Mouse (Mus musculus) thymus, adult 2 months (tissue): ENCODE data around the gene Cd1d1. TPM values are rescaled to one million over a fixed set of nuclear protein-coding genes. Genes with fewer than 3 reads are reported as not detected.
"Not testable (repeated sequence)": the region's sequence is repeated elsewhere in the genome, so short reads cannot be mapped to it uniquely, and the experiment has no call there.

Experiments
- DNase-seq: peaks from one replicate; pipeline ENCODE4 v3.0.0; 2021
- H3K27ac ChIP-seq: fragments of 200-500 bp; 2 replicates; pipeline ENCODE4 v1.5.1; 2012; ENCODE audit warnings: low read length, control low read depth; ENCODE audit not compliant: control insufficient read depth, insufficient read depth
- H3K27me3 ChIP-seq: fragments of 200-500 bp; 2 replicates; pipeline ENCODE4 v1.6.1; 2012; ENCODE audit warnings: mild to moderate bottlenecking, low read length, moderate library complexity, mixed read lengths; ENCODE audit not compliant: control insufficient read depth, insufficient read depth
- H3K36me3 ChIP-seq: fragments of 200-500 bp; 2 replicates; pipeline ENCODE4 v1.6.1; 2012; ENCODE audit warnings: mild to moderate bottlenecking, low read length, moderate library complexity; ENCODE audit not compliant: control insufficient read depth, insufficient read depth
- H3K4me1 ChIP-seq: fragments of 200-500 bp; replicated peaks from 2 replicates; pipeline ENCODE4 v1.6.1; 2012; ENCODE audit warnings: low read length; ENCODE audit not compliant: control insufficient read depth, insufficient read depth
- H3K4me3 ChIP-seq: fragments of 200-500 bp; 2 replicates; pipeline ENCODE4 v1.5.1; 2012; ENCODE audit warnings: mild to moderate bottlenecking, low read length, control low read depth, moderate library complexity; ENCODE audit not compliant: control insufficient read depth, insufficient read depth
- CTCF ChIP-seq: fragments of 200-500 bp; IDR thresholded peaks from 2 replicates; pipeline ENCODE4 v1.5.1; 2012; ENCODE audit warnings: mild to moderate bottlenecking, control low read depth, low read length, moderate library complexity, borderline replicate concordance; ENCODE audit not compliant: control insufficient read depth, poor library complexity, insufficient read depth; ENCODE audit errors: extremely low read depth
- POLR2A ChIP-seq: fragments of 200-500 bp; IDR thresholded peaks from 2 replicates; pipeline ENCODE4 v1.6.1; 2012; ENCODE audit warnings: mild to moderate bottlenecking, low read length, control low read depth, moderate library complexity; ENCODE audit not compliant: control insufficient read depth, poor library complexity, insufficient read depth; ENCODE audit errors: extremely low read depth
- WGBS: fragments of 180-500 bp; shearing (Covaris S2); methylation state at CpG from one replicate; pipeline ENCODE4 v1.1.7; 2018; 5-methylcytosine and 5-hydroxymethylcytosine counted together
- polyA plus RNA-seq: library from polyadenylated mRNA; depleted of rRNA; stranded (reverse); fragments of >200 nt; gene quantifications from 2 replicates; pipeline ENCODE4 v1.2.3, GENCODE M21; 2012

The Cd1d1 gene
- polyA plus RNA-seq, 1 experiment, result 84.9 TPM

GRCm38 (mm10) chr3:86998433-86999414, 517 bp downstream of the Cd1d1 start:
- Histone ChIP-seq H3K4me3 (peak overlapping the region; percentile 53), H3K27ac (peak overlapping the region; percentile 87), H3K4me1 (peaks cover 10% of the 10 kb centered on the region)
- H3K36me3 ChIP-seq, H3K27me3 ChIP-seq: not testable (repeated sequence)
- peak; percentile 83 for DNase-seq
- peak; percentile 62; the same call in 1 of the 2 replicates for TF ChIP-seq POLR2A
- 4% methylated on average over 24 of the region's 24 CpGs for WGBS

GRCm38 (mm10) chr3:86996111-86996510, 3.1 kb downstream of the Cd1d1 start:
- Histone ChIP-seq H3K4me1 (peaks cover 10% of the 10 kb centered on the region), H3K36me3 (no peaks in the 10 kb centered on the region), H3K27ac (no peak overlapping the region), H3K4me3 (no peak overlapping the region), H3K27me3 (no peaks in the 10 kb centered on the region)
- no peak for TF ChIP-seq POLR2A
- no peak for TF ChIP-seq CTCF
- no peak for DNase-seq
- whole genome bisulfite sequencing, result 89% methylated on average over 4 of the region's 4 CpGs

GRCm38 (mm10) chr3:86995381-86995780, 3.9 kb downstream of the Cd1d1 start:
- DNase-seq, result no peak
- WGBS, result 55% methylated on average over 1 of the region's 1 CpGs

GRCm38 (mm10) chr3:86986969-86987368, 12.3 kb downstream of the Cd1d1 start:
- H3K4me3 ChIP-seq, result peak overlapping the region; percentile 87

More at GRCm38 (mm10) chr3:86995381-86995780, 3.9 kb downstream of the Cd1d1 start:
- H3K36me3 ChIP-seq, result no peaks in the 10 kb centered on the region
- no peak overlapping the region for H3K27ac ChIP-seq
- H3K4me1 ChIP-seq, result peaks cover 6% of the 10 kb centered on the region
- no peak overlapping the region for H3K4me3 ChIP-seq
- H3K27me3 ChIP-seq, result no peaks in the 10 kb centered on the region
- TF ChIP-seq CTCF, result no peak
- TF ChIP-seq POLR2A, result no peak

GRCm38 (mm10) chr3:86986490-86986889, 12.8 kb downstream of the Cd1d1 start:
- TF ChIP-seq CTCF, result no peak
- TF ChIP-seq POLR2A, result peak; percentile 59; the same call in 1 of the 2 replicates
- peak overlapping the region; percentile 66; the same call in 1 of the 2 replicates for H3K27ac ChIP-seq
- H3K4me1 ChIP-seq, result peaks cover 4% of the 10 kb centered on the region; the same call in 1 of the 2 replicates
- 4% methylated on average over 12 of the region's 12 CpGs for WGBS
- H3K36me3 ChIP-seq, result 0 out of 2 replicates have a peak, but pooled peaks cover 5% of the 10 kb centered on the region
- no peaks in the 10 kb centered on the region for H3K27me3 ChIP-seq
- peak; percentile 52 for DNase-seq
- peak overlapping the region; percentile 87 for H3K4me3 ChIP-seq

More at GRCm38 (mm10) chr3:86986969-86987368, 12.3 kb downstream of the Cd1d1 start:
- H3K27ac ChIP-seq, result peak overlapping the region; percentile 66; the same call in 1 of the 2 replicates
- H3K27me3 ChIP-seq, H3K4me1 ChIP-seq, DNase-seq, H3K36me3 ChIP-seq: not testable (repeated sequence)
- 19% methylated on average over 6 of the region's 6 CpGs for WGBS

- Histone ChIP-seq H3K27ac (no peak overlapping the region), H3K4me1 (peaks cover 4% of the 10 kb centered on the region; the same call in 1 of the 2 replicates), H3K4me3 (no peak overlapping the region), H3K36me3 (no peaks in the 10 kb centered on the region), H3K27me3 (no peaks in the 10 kb centered on the region)
- DNase-seq, result no peak
- TF ChIP-seq CTCF, result no peak
- TF ChIP-seq POLR2A, result no peak
- WGBS, result 96% methylated on average over 6 of the region's 6 CpGs
These were observed 15.9 kb downstream of the Cd1d1 start for GRCm38 (mm10) chr3:86983382-86983781.

GRCm38 (mm10) chr3:86976546-86976945, 22.7 kb downstream of the Cd1d1 start:
- WGBS, result 7% methylated on average over 8 of the region's 8 CpGs

More at GRCm38 (mm10) chr3:86976546-86976945, 22.7 kb downstream of the Cd1d1 start:
- peak; percentile 81 for DNase-seq
- H3K27ac ChIP-seq, result no peak overlapping the region
- H3K36me3 ChIP-seq, result no peaks in the 10 kb centered on the region
- no peak overlapping the region for H3K4me3 ChIP-seq
- TF ChIP-seq POLR2A (no peak), CTCF (no peak)
- no peaks in the 10 kb centered on the region for H3K4me1 ChIP-seq
- H3K27me3 ChIP-seq, result no peaks in the 10 kb centered on the region
